20 mouse cellular contexts compared by ENCODE assay signal in the genomic region with DNA sequence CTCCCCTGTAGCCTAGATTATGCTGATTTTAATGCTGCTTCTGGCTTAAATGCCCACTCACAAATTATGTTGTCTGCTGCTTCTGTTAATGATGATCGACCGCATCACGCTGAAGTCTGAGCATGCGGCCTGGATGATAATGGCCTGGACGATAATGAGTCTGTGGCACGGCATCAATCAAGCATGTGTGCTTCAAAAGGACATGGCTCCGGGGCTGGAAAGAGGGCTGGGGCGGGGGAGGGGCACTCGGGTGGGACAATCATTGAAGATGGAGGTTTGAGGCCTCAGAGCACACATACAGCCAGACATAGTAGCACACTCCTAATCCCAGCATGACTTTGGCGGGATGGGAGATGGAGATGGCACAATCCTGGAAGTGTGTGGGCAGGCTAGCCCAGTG.
DNase-seq lines count a peak whose midpoint lies in the region; ATAC-seq lines count a peak whose summit lies in the region.
"Had no signal": no experiment of that assay in that cellular context is flagged by ENCODE, and none has a peak within 500 bp of the region (broad histone marks: within the 10 kb centered on the region; RNA-seq: fewer than 3 reads in every experiment).

No protein-coding gene starts in this region.

- no peak overlapping the region for H3K4me3 ChIP-seq in hindbrain, embryonic 10.5 days
- no peak overlapping the region for H3K4me3 ChIP-seq in hindbrain, embryonic 16.5 days (ENCODE audit: low read length)
- no peak overlapping the region for H3K4me3 ChIP-seq in hindbrain, embryonic 11.5 days (ENCODE audit: low read depth, low read length)
- H3K4me3 ChIP-seq in midbrain, embryonic 14.5 days (replicated peaks; ENCODE audit: low read depth, low read length), result no peak overlapping the region
- H3K4me3 ChIP-seq: liver, embryonic 12.5 days; lung, embryonic 15.5 days had no signal

- WGBS in hindbrain, embryonic 10.5 days, result 63% methylated on average over 10 of the region's 10 CpGs
- 30% methylated on average over 10 of the region's 10 CpGs for WGBS in hindbrain, embryonic 16.5 days
- WGBS in hindbrain, embryonic 11.5 days, result 36% methylated on average over 10 of the region's 10 CpGs
- WGBS in midbrain, embryonic 14.5 days, result 41% methylated on average over 10 of the region's 10 CpGs

- no peaks in the 10 kb centered on the region; the same call in 1 of the 2 replicates for H3K27me3 ChIP-seq in hindbrain, embryonic 10.5 days (ENCODE audit: insufficient read depth, poor library complexity, severe bottlenecking)
- H3K27me3 ChIP-seq in hindbrain, embryonic 16.5 days (replicated peaks; ENCODE audit: control insufficient read depth, insufficient read depth, low read length), result no peaks in the 10 kb centered on the region
- no peaks in the 10 kb centered on the region for H3K27me3 ChIP-seq in hindbrain, embryonic 11.5 days (ENCODE audit: control insufficient read depth, insufficient read depth, low read length)
- H3K27me3 ChIP-seq in midbrain, embryonic 14.5 days (ENCODE audit: control insufficient read depth, insufficient read depth, low read length), result no peaks in the 10 kb centered on the region
- H3K27me3 ChIP-seq: CH12.LX; liver, embryonic 12.5 days; lung, embryonic 15.5 days had no signal

- no peak overlapping the region for H3K4me2 ChIP-seq in hindbrain, embryonic 16.5 days (ENCODE audit: low read length)
- no peak overlapping the region for H3K4me2 ChIP-seq in hindbrain, embryonic 11.5 days (replicated peaks; ENCODE audit: low read depth, low read length)
- no peak overlapping the region for H3K4me2 ChIP-seq in midbrain, embryonic 14.5 days (ENCODE audit: low read length)
- H3K4me2 ChIP-seq: liver, embryonic 12.5 days; lung, embryonic 15.5 days had no signal

- ATAC-seq in hindbrain, embryonic 16.5 days, result no peak
- peak; percentile 47 for ATAC-seq in hindbrain, embryonic 11.5 days (ENCODE audit: low FRiP score)
- no peak for ATAC-seq in midbrain, embryonic 14.5 days (ENCODE audit: low FRiP score, low TSS enrichment)
- no peak for ATAC-seq in cerebellum, adult (ENCODE audit: insufficient number of reproducible peaks, low FRiP score, low TSS enrichment)
- ATAC-seq: activated CD4-positive, CD25-positive, alpha-beta regulatory T cell, adult 4 months; inflammation-experienced regulatory T-cells, adult 6 months; liver, embryonic 12.5 days had no signal

- peak overlapping the region; percentile 80 for H3K27ac ChIP-seq in hindbrain, embryonic 10.5 days
- no peak overlapping the region for H3K27ac ChIP-seq in hindbrain, embryonic 16.5 days (ENCODE audit: low read depth, low read length)
- H3K27ac ChIP-seq in hindbrain, embryonic 11.5 days (ENCODE audit: low read depth, low read length), result peak overlapping the region; percentile 74
- H3K27ac ChIP-seq in midbrain, embryonic 14.5 days (replicated peaks; ENCODE audit: low read depth, low read length), result no peak overlapping the region
- H3K27ac ChIP-seq: liver, embryonic 12.5 days; lung, embryonic 15.5 days; macrophage; stomach, postnatal 0 days had no signal

- no peaks in the 10 kb centered on the region for H3K9me3 ChIP-seq in hindbrain, embryonic 10.5 days
- H3K9me3 ChIP-seq in hindbrain, embryonic 16.5 days (ENCODE audit: control insufficient read depth, low read length), result no peaks in the 10 kb centered on the region
- no peaks in the 10 kb centered on the region for H3K9me3 ChIP-seq in hindbrain, embryonic 11.5 days (ENCODE audit: control insufficient read depth, low read length)
- H3K9me3 ChIP-seq in midbrain, embryonic 14.5 days (ENCODE audit: control insufficient read depth, low read length), result no peaks in the 10 kb centered on the region
- H3K9me3 ChIP-seq: liver, embryonic 12.5 days; lung, embryonic 15.5 days had no signal

- H3K36me3 ChIP-seq in hindbrain, embryonic 10.5 days, result no peaks in the 10 kb centered on the region
- H3K36me3 ChIP-seq in hindbrain, embryonic 16.5 days (ENCODE audit: control insufficient read depth, insufficient read depth, low read length), result no peaks in the 10 kb centered on the region
- no peaks in the 10 kb centered on the region for H3K36me3 ChIP-seq in hindbrain, embryonic 11.5 days (ENCODE audit: control insufficient read depth, insufficient read depth, low read length)
- H3K36me3 ChIP-seq in midbrain, embryonic 14.5 days (ENCODE audit: control insufficient read depth, insufficient read depth, low read length), result no peaks in the 10 kb centered on the region
- H3K36me3 ChIP-seq: lung, embryonic 15.5 days had no signal

- DNase-seq in hindbrain, embryonic 10.5 days (ENCODE audit: low spot score), result peak; percentile 43
- peak; percentile 56 for DNase-seq in embryo, embryonic 10.5 days (ENCODE audit: low spot score)
- peak; percentile 70 for DNase-seq in hindbrain, embryonic 11.5 days (ENCODE audit: low spot score)
- DNase-seq in midbrain, embryonic 14.5 days, result peak; percentile 52
- no peak for DNase-seq in frontal cortex, postnatal 36 days (ENCODE audit: low spot score in 2 of 2)
- DNase-seq in lung, adult 18-20 months, result no peak
- DNase-seq: adrenal gland, postnatal 14 days; cerebellum, adult 9-10 months; gastrocnemius, postnatal 25 days; left cerebral cortex, postnatal 4 days; right cerebral cortex, postnatal 14 days had no signal

- H3K9ac ChIP-seq in hindbrain, embryonic 16.5 days (ENCODE audit: low read depth, low read length), result no peak overlapping the region
- no peak overlapping the region for H3K9ac ChIP-seq in hindbrain, embryonic 11.5 days (ENCODE audit: low read depth, low read length)
- no peak overlapping the region for H3K9ac ChIP-seq in midbrain, embryonic 14.5 days (replicated peaks; ENCODE audit: low read length)
- H3K9ac ChIP-seq: liver, embryonic 12.5 days; lung, embryonic 15.5 days had no signal

- peaks cover 52% of the 10 kb centered on the region for H3K4me1 ChIP-seq in hindbrain, embryonic 10.5 days (replicated peaks)
- H3K4me1 ChIP-seq in hindbrain, embryonic 16.5 days (ENCODE audit: control insufficient read depth, insufficient read depth, low read depth, low read length), result peaks cover 9% of the 10 kb centered on the region
- peaks cover 10% of the 10 kb centered on the region for H3K4me1 ChIP-seq in hindbrain, embryonic 11.5 days (replicated peaks; ENCODE audit: control insufficient read depth, insufficient read depth, low read length)
- 0 out of 2 replicates have a peak, but pooled peaks cover 3% of the 10 kb centered on the region for H3K4me1 ChIP-seq in midbrain, embryonic 14.5 days (ENCODE audit: control insufficient read depth, insufficient read depth, low read length)
- H3K4me1 ChIP-seq: liver, embryonic 12.5 days had no signal

Comparison
In these comparisons a context has a peak if more than half of its experiments do, and no peak if none do; other contexts are left out.
1. H3K27ac ChIP-seq: peak in hindbrain, embryonic 10.5 days (single experiment) and hindbrain, embryonic 11.5 days (single experiment); none in hindbrain, embryonic 16.5 days (single experiment) and midbrain, embryonic 14.5 days (single experiment).
2. DNase-seq: peak in hindbrain, embryonic 10.5 days (single experiment), embryo, embryonic 10.5 days (single experiment), hindbrain, embryonic 11.5 days (single experiment) and midbrain, embryonic 14.5 days (single experiment); none in frontal cortex, postnatal 36 days (0 of 2) and lung, adult 18-20 months (0 of 2).